Mouse (Mus musculus) cerebellum, adult 18-20 months (tissue): Measurements from ENCODE around the gene Cyp17a1.
A peak's percentile ranks its signal among the peaks of the same experiment; 100 is the strongest.

Experiments used
- DNase-seq, 2 experiments: peaks; one replicate each; pipeline ENCODE4 v3.0.0; 2021

The Cyp17a1 gene

GRCm38 (mm10) chr19:46641420-46642085 lies 31.4 kb downstream of the Cyp17a1 start:
- no peak for DNase-seq

- no peak for DNase-seq
Measured at GRCm38 (mm10) chr19:46640780-46641179, 32.2 kb downstream of the Cyp17a1 start.

GRCm38 (mm10) chr19:46639496-46639895 lies 33.5 kb downstream of the Cyp17a1 start:
- no peak for DNase-seq

GRCm38 (mm10) chr19:46639053-46639452 lies 33.9 kb downstream of the Cyp17a1 start:
- DNase-seq: no peak

GRCm38 (mm10) chr19:46637598-46637997 lies 35.4 kb downstream of the Cyp17a1 start:
- no peak for DNase-seq

GRCm38 (mm10) chr19:46635766-46636165 lies 37.2 kb downstream of the Cyp17a1 start:
- DNase-seq: no peak

- no peak for DNase-seq
Measured at GRCm38 (mm10) chr19:46631637-46632036, 41.3 kb downstream of the Cyp17a1 start.

GRCm38 (mm10) chr19:46629807-46630206 lies 43.2 kb downstream of the Cyp17a1 start:
- no peak for DNase-seq

GRCm38 (mm10) chr19:46628403-46628802 lies 44.6 kb downstream of the Cyp17a1 start:
- DNase-seq: no peak

- no peak for DNase-seq
Measured at GRCm38 (mm10) chr19:46625519-46625918, 47.5 kb downstream of the Cyp17a1 start.

GRCm38 (mm10) chr19:46625015-46625414 lies 48.0 kb downstream of the Cyp17a1 start:
- DNase-seq: no peak

- DNase-seq: peak; percentile 44 to 63
Measured at GRCm38 (mm10) chr19:46623790-46624772, 48.9 kb downstream of the Cyp17a1 start.

- no peak for DNase-seq
Measured at GRCm38 (mm10) chr19:46623194-46623667, 49.7 kb downstream of the Cyp17a1 start.

- no peak for DNase-seq
Measured at GRCm38 (mm10) chr19:46622659-46623193, 50.2 kb downstream of the Cyp17a1 start.

- DNase-seq: no peak
Measured at GRCm38 (mm10) chr19:46621236-46622183, 51.5 kb downstream of the Cyp17a1 start.

GRCm38 (mm10) chr19:46620016-46620808 lies 52.8 kb downstream of the Cyp17a1 start:
- no peak for DNase-seq

- no peak for DNase-seq
Measured at GRCm38 (mm10) chr19:46619518-46619917, 53.5 kb downstream of the Cyp17a1 start.

- DNase-seq: peak; percentile 41 to 47
Measured at GRCm38 (mm10) chr19:46619001-46619400, 54.0 kb downstream of the Cyp17a1 start.

- DNase-seq: no peak
Measured at GRCm38 (mm10) chr19:46618322-46618721, 54.6 kb downstream of the Cyp17a1 start.

GRCm38 (mm10) chr19:46617361-46617760 lies 55.6 kb downstream of the Cyp17a1 start:
- no peak for DNase-seq
